Mouse (Mus musculus): ENCODE data around the gene Ano6. TPM values are rescaled to one million over a fixed set of nuclear protein-coding genes. Genes with fewer than 3 reads are reported as not detected.

The Ano6 gene
- polyA plus RNA-seq, 1 experiment: 73.0 TPM

DNA sequence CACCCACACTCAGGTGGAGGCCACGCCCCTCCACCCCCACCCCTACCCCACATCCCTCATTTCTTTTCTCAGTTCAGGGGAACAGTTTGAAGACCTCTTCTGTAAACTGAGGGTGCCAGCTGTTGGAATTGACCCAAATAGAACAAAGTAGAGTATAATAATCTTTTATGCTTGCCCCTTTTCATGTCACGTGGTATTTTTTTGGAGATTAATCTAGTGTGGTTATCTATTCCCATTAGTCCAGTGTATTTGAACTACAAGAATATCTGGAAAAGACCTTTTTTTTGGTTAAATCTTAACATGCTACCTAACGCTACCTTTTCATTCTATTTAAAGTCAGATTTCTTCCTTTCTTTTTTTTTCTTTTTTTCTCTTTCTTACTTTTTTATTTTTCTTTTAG, 12.8 kb downstream of the Ano6 start:
- Histone ChIP-seq H3K27ac (ENCODE audit: insufficient read depth, low read depth, low read length) (peak overlapping the region; percentile 98), H3K4me3 (ENCODE audit: insufficient read depth, low read length) (no peak overlapping the region), H3K4me1 (ENCODE audit: control insufficient read depth, insufficient read depth, low read length) (peaks cover 66% of the 10 kb centered on the region)
- TF ChIP-seq POLR2A (IDR thresholded peaks at IDR 0.05; ENCODE audit: borderline replicate concordance, low read depth, low read length): no peak
- no peak for TF ChIP-seq CTCF (IDR thresholded peaks at IDR 0.05; ENCODE audit: low read depth, low read length)

DNA sequence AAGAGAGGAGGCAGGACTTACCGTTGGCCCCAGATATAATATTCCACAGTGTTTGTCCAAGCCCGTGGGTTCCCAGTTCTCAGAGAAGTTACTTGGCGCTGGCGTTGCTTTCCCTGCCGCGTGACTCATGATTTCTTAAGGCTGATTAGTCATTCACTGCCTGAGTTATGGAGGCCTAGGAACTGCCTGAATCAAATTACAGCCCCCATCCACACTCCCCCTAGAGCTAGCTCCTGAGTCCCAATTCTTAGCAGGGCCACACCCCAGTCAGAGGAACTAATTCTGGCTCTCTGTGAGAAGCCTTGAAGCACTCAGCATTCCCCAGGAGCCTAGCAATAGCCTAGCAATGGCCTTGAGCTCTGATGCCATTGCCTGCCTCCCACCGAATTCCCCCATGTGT, 13.6 kb downstream of the Ano6 start:
- peak overlapping the region; percentile 98 for H3K27ac ChIP-seq (ENCODE audit: insufficient read depth, low read depth, low read length)
- TF ChIP-seq POLR2A (IDR thresholded peaks at IDR 0.05; ENCODE audit: borderline replicate concordance, low read depth, low read length) (no peak), CTCF (IDR thresholded peaks at IDR 0.05; ENCODE audit: low read depth, low read length) (no peak)
- H3K4me3 ChIP-seq (ENCODE audit: insufficient read depth, low read length): peak overlapping the region; percentile 55
- peaks cover 64% of the 10 kb centered on the region for H3K4me1 ChIP-seq (ENCODE audit: control insufficient read depth, insufficient read depth, low read length)

GRCm38 (mm10) chr15:95805022-95805471, 14.4 kb downstream of the Ano6 start:
- peak overlapping the region; percentile 98 for H3K27ac ChIP-seq (ENCODE audit: insufficient read depth, low read depth, low read length)
- no peak overlapping the region for H3K4me3 ChIP-seq (ENCODE audit: insufficient read depth, low read length)
- peaks cover 62% of the 10 kb centered on the region for H3K4me1 ChIP-seq (ENCODE audit: control insufficient read depth, insufficient read depth, low read length)
- TF ChIP-seq CTCF (IDR thresholded peaks at IDR 0.05; ENCODE audit: low read depth, low read length) (no peak), POLR2A (IDR thresholded peaks at IDR 0.05; ENCODE audit: borderline replicate concordance, low read depth, low read length) (no peak)

DNA sequence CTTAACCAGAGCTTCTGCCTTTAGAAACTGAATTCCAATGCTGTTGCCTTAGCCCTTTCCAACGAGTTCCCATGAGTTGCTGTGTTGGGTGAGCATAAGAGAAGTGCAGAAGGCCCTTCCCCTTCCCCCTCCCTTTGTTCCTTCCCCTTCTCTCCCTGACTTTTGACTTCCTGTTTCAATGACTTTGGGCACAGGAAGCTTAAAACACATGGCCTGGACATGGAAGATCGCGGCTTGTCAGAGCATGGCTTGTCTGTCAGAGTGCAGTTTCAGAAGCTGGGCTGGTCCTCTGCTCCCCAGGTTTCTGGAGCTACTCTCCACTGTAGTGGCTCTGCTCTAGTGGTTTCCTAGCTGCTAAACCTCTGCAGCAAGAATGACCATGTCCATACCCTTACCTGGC, 17.3 kb downstream of the Ano6 start:
- Histone ChIP-seq H3K27ac (ENCODE audit: insufficient read depth, low read depth, low read length) (peak overlapping the region; percentile 76), H3K4me1 (ENCODE audit: control insufficient read depth, insufficient read depth, low read length) (peaks cover 52% of the 10 kb centered on the region), H3K4me3 (ENCODE audit: insufficient read depth, low read length) (no peak overlapping the region)
- TF ChIP-seq POLR2A (IDR thresholded peaks at IDR 0.05; ENCODE audit: borderline replicate concordance, low read depth, low read length) (no peak), CTCF (IDR thresholded peaks at IDR 0.05; ENCODE audit: low read depth, low read length) (no peak)

DNA sequence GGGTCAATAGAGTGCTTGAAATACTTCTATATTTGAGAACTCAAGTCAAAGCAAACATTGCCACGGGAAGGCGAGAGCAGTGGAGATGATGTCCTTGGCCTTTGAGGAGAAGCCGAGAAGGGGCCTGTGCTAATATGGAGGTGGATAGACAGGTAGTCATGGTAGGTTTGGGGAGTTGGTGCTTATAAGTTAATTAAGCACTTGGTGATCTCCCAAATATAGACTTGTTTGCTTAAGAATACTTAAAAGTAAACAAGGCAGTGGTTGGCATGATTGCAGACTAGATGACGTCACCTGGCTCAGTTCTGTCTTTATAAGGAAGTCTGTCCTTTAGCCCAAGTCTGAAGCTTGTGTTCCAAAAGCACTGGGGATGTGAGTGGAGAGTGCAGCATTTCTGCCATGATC, 19.7 kb downstream of the Ano6 start:
- Histone ChIP-seq H3K27ac (ENCODE audit: insufficient read depth, low read depth, low read length) (0 out of 2 replicates have a peak overlapping the region, but pooled peaks have one; percentile 13), H3K4me1 (ENCODE audit: control insufficient read depth, insufficient read depth, low read length) (peaks cover 39% of the 10 kb centered on the region), H3K4me3 (ENCODE audit: insufficient read depth, low read length) (no peak overlapping the region)
- TF ChIP-seq CTCF (IDR thresholded peaks at IDR 0.05; ENCODE audit: low read depth, low read length): no peak
- no peak for TF ChIP-seq POLR2A (IDR thresholded peaks at IDR 0.05; ENCODE audit: borderline replicate concordance, low read depth, low read length)

DNA sequence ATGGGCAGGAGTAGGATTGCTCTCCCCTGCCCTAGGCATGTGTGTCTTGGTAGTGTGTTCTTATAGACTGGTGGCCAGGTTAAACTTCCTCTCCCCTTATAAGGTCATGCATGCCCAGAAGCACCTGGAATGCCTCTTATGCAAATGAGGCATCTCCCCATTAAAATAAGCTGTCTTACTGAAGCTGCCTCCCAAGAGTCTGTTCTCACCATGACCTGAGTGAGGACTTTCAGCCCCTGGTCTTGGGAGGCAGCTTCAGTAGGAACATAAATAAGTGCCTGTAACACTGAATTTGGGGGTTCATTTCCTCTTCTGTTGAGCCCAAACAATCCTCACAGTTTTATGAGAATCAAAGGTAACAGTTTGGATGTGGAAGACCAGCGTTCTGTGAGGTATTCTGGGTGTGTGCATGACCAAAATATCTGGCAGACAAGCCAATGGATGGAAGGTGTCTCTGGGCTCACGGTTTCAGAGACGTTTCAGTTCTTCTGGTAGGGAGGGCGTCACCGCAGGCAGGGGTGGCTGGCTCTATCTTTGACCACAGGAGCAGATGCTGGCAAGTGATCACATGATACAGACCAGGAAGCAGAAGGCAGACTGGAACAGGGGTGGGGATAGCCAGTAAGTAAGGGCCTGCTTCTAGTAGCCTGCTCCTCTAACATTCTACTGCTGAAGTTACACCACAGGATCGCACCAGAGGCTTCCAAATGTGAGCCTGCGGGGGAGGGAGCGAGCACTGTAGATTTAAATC, 22.4 kb downstream of the Ano6 start:
- TF ChIP-seq CTCF (IDR thresholded peaks at IDR 0.05; ENCODE audit: low read depth, low read length) (no peak), POLR2A (IDR thresholded peaks at IDR 0.05; ENCODE audit: borderline replicate concordance, low read depth, low read length) (no peak)
- Histone ChIP-seq H3K4me3 (ENCODE audit: insufficient read depth, low read length) (no peak overlapping the region), H3K4me1 (ENCODE audit: control insufficient read depth, insufficient read depth, low read length) (peaks cover 25% of the 10 kb centered on the region), H3K27ac (ENCODE audit: insufficient read depth, low read depth, low read length) (no peak overlapping the region)

- Histone ChIP-seq H3K4me3 (ENCODE audit: insufficient read depth, low read length) (no peak overlapping the region), H3K4me1 (ENCODE audit: control insufficient read depth, insufficient read depth, low read length) (peaks cover 10% of the 10 kb centered on the region), H3K27ac (ENCODE audit: insufficient read depth, low read depth, low read length) (no peak overlapping the region)
- TF ChIP-seq CTCF (IDR thresholded peaks at IDR 0.05; ENCODE audit: low read depth, low read length) (no peak), POLR2A (IDR thresholded peaks at IDR 0.05; ENCODE audit: borderline replicate concordance, low read depth, low read length) (no peak)
Observed at GRCm38 (mm10) chr15:95817501-95817900, 26.9 kb downstream of the Ano6 start.

DNA sequence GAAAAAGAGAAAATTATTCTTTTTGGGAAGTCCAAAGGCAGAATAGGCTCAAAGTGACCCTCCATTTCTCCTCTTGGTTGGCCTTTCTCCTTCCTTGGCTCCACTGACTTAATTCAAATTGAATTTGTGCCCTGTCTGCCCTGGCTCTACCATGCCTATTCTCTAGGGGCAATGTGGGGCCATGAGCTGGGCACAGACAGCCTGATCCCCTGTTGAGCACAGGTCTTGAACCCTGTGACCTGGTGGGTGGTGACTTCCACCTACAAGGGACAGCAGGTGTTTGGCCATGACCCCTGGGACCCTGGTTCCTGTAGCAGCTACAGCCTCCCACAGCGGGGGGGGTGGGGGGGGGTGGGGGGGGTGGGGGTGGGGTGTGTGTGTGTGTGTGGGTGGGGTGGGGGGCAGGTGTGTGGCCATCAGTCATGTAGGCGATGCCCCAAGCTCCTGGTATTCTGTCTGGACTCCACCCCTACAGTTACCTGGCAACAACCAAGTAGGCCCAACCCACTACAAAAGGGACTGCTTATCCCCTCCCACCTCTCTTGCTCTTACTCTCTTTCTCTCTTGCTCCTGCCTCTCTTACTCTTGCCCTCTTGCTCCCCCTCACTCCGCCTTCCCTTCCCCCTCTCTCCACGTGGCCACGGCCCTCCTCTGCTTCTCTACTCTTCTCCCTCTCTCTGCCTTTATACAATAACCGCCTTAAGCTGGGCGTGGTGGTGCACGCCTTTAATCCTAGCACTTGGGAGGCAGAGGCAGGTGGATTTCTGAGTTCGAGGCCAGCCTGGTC, 28.8 kb downstream of the Ano6 start:
- Histone ChIP-seq H3K4me1 (ENCODE audit: control insufficient read depth, insufficient read depth, low read length) (peaks cover 28% of the 10 kb centered on the region), H3K27ac (ENCODE audit: insufficient read depth, low read depth, low read length) (no peak overlapping the region), H3K4me3 (ENCODE audit: insufficient read depth, low read length) (no peak overlapping the region)
- TF ChIP-seq POLR2A (IDR thresholded peaks at IDR 0.05; ENCODE audit: borderline replicate concordance, low read depth, low read length) (no peak), CTCF (IDR thresholded peaks at IDR 0.05; ENCODE audit: low read depth, low read length) (no peak)

- H3K27ac ChIP-seq (ENCODE audit: insufficient read depth, low read depth, low read length): no peak overlapping the region
- no peak for TF ChIP-seq POLR2A (IDR thresholded peaks at IDR 0.05; ENCODE audit: borderline replicate concordance, low read depth, low read length)
- TF ChIP-seq CTCF (IDR thresholded peaks at IDR 0.05; ENCODE audit: low read depth, low read length): no peak
- H3K4me1 ChIP-seq (ENCODE audit: control insufficient read depth, insufficient read depth, low read length): peaks cover 35% of the 10 kb centered on the region
Observed at GRCm38 (mm10) chr15:95820142-95820541, 29.5 kb downstream of the Ano6 start.

DNA sequence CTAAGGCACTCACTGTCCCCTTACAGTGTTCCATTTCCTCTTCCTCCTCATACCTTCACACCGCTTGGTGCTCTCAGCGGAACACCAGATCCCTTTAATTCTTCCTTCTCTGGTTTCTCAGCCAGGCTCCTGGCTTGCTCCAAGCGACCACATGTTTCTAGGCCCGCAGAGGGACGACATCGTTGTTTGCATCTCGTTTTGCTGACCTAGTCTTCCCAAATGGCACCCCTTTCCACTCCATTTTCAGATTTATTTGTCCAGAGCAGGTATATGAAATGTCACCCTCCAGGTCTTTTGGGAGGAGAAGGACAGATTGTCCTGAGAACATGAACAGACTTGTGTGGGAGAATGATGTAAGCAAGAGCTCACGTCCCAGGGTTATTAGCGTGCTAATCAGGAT, 30.0 kb downstream of the Ano6 start:
- no peak for TF ChIP-seq CTCF (IDR thresholded peaks at IDR 0.05; ENCODE audit: low read depth, low read length)
- TF ChIP-seq POLR2A (IDR thresholded peaks at IDR 0.05; ENCODE audit: borderline replicate concordance, low read depth, low read length): no peak
- Histone ChIP-seq H3K4me1 (ENCODE audit: control insufficient read depth, insufficient read depth, low read length) (peaks cover 37% of the 10 kb centered on the region), H3K4me3 (ENCODE audit: insufficient read depth, low read length) (no peak overlapping the region), H3K27ac (ENCODE audit: insufficient read depth, low read depth, low read length) (no peak overlapping the region)

More at GRCm38 (mm10) chr15:95820142-95820541, 29.5 kb downstream of the Ano6 start:
- no peak overlapping the region for H3K4me3 ChIP-seq (ENCODE audit: insufficient read depth, low read length)
